Mouse (Mus musculus): ENCODE measurements around the gene Gsdma. TPM values are rescaled to one million over a fixed set of nuclear protein-coding genes. Genes with fewer than 3 reads are reported as not detected.

Gsdma gene
- polyA plus RNA-seq, 1 experiment = not detected

DNA sequence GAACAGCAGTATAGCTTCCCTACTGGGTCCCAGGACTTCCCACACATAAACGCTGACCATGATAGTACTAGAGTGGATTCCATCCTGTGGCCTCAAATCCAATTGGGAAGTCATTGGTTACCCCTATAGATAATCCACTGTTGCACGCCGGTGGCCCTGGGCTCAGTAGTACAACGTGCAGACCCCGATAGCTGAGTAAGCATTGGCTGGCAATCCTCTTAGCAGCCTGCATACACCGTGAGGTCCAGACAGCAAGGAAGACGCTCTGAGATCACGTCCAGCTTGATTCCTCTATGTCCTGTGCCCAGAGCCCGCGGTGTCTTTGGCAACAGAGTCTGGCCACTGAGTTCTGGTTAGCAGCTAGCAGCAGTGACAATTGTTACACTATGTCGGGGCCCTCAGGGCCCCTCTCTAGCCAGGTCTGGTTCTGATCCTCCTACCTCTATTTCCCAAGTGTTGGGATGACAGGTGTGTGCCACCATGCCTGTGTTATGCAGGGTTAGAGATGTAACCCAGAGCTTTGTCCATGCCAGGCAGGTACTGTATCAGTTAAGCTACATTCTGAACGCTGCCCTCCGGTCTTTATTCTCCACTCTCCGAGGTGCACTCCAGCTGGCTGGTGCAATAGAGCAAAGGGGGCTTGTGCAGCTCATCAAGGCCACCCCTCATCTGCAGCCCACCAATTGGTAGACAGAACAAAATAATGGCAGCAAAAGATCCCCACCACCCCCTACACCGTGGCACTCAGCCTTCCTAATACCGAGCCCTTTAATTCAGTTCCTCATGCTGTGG lies 34.9 kb downstream of the Gsdma start:
- H3K79me2 ChIP-seq (ENCODE audit: control insufficient read depth, insufficient read depth) = no peaks in the 10 kb centered on the region
- no peaks in the 10 kb centered on the region for H3K79me3 ChIP-seq (ENCODE audit: low read depth)
- H3K36me3 ChIP-seq (ENCODE audit: control insufficient read depth, insufficient read depth) = peaks cover 24% of the 10 kb centered on the region
- no peak overlapping the region for H3ac ChIP-seq (ENCODE audit: control insufficient read depth, insufficient read length, low read depth)
- TF ChIP-seq MYOG (IDR thresholded peaks at IDR 0.05; ENCODE audit: control insufficient read depth, extremely low read depth, insufficient read length) (no peak), MAX (IDR thresholded peaks at IDR 0.05) (no peak), CTCF (IDR thresholded peaks at IDR 0.05; ENCODE audit: control insufficient read depth, insufficient read depth, insufficient read length) (no peak), USF1 (IDR thresholded peaks at IDR 0.05; ENCODE audit: low read depth) (no peak), FOSL1 (IDR thresholded peaks at IDR 0.05; ENCODE audit: insufficient read depth, low read length, poor library complexity, severe bottlenecking) (no peak), MYOD1 (IDR thresholded peaks at IDR 0.05; ENCODE audit: control insufficient read depth, insufficient read length, low read depth) (no peak), CEBPB (IDR thresholded peaks at IDR 0.05; ENCODE audit: low read depth) (no peak)
- H3K27me3 ChIP-seq (ENCODE audit: control insufficient read depth, insufficient read depth, insufficient read length) = no peaks in the 10 kb centered on the region
- no peak overlapping the region for H3K4me3 ChIP-seq (ENCODE audit: insufficient read depth, poor library complexity, severe bottlenecking)

DNA sequence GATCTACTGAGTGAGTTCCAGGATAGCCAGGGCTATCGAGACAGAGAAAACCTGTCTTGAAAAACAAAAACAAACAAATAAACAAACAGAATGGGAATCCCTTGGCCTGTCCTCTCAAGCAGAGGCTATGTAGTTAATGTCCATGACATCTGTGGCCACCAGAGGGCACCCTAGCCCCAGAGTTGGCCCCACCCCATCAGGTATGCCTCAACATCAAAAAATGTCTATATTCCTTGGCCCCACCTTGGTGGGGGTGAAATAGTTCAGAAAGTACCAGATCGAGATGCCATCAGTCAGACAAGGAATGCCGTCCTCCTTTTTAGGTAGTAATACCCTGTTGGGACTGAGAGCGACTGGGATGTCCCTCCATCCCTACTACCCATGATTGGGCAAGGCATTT lies 35.8 kb downstream of the Gsdma start:
- no peaks in the 10 kb centered on the region for H3K79me3 ChIP-seq (ENCODE audit: low read depth)
- no peak overlapping the region for H3ac ChIP-seq (ENCODE audit: control insufficient read depth, insufficient read length, low read depth)
- H3K27me3 ChIP-seq (ENCODE audit: control insufficient read depth, insufficient read depth, insufficient read length) = no peaks in the 10 kb centered on the region
- peaks cover 21% of the 10 kb centered on the region for H3K36me3 ChIP-seq (ENCODE audit: control insufficient read depth, insufficient read depth)
- H3K79me2 ChIP-seq (ENCODE audit: control insufficient read depth, insufficient read depth) = no peaks in the 10 kb centered on the region
- peak; percentile 70 for TF ChIP-seq CTCF (IDR thresholded peaks at IDR 0.05; ENCODE audit: control insufficient read depth, insufficient read depth, insufficient read length)
- TF ChIP-seq CEBPB (IDR thresholded peaks at IDR 0.05; ENCODE audit: low read depth) = no peak
- no peak overlapping the region for H3K4me3 ChIP-seq (ENCODE audit: insufficient read depth, poor library complexity, severe bottlenecking)

DNA sequence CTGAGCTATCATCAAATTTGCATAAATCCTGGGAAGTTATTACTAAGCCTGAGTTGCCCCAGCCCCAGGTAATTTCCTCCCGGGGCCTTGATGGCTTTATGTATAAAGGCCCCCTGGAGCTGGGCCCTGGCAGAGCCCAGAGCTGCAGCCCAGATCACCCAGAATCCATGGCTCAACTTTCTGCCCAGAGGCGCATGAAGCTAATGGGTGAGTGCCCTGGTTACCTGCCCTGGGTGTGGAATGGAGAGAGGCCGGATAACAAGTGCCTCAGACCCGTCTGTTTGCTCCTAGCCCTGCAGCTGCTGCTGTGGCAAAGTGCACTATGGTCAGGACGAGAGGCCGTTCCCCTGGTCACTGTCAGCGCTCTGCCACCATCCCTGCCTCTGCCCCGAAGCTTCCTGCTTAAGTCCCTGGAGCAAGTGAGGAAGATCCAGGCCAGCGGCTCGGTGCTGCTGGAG lies 37.1 kb downstream of the Gsdma start, which contains the start of gene Csf3:
Csf3 (plus strand) TSS at position 51 of the 458 bp plus-strand sequence.
- TF ChIP-seq MYOG (IDR thresholded peaks at IDR 0.05; ENCODE audit: control insufficient read depth, extremely low read depth, insufficient read length) = no peak
- TF ChIP-seq MAX (IDR thresholded peaks at IDR 0.05) = no peak
- no peak for TF ChIP-seq FOSL1 (IDR thresholded peaks at IDR 0.05; ENCODE audit: insufficient read depth, low read length, poor library complexity, severe bottlenecking)
- TF ChIP-seq CEBPB (IDR thresholded peaks at IDR 0.05; ENCODE audit: low read depth) = no peak
- TF ChIP-seq MYOD1 (IDR thresholded peaks at IDR 0.05; ENCODE audit: control insufficient read depth, insufficient read length, low read depth) = no peak
- no peak for TF ChIP-seq CTCF (IDR thresholded peaks at IDR 0.05; ENCODE audit: control insufficient read depth, insufficient read depth, insufficient read length)
- no peak for TF ChIP-seq USF1 (IDR thresholded peaks at IDR 0.05; ENCODE audit: low read depth)
- Histone ChIP-seq H3K36me3 (ENCODE audit: control insufficient read depth, insufficient read depth) (peaks cover 13% of the 10 kb centered on the region), H3K4me3 (ENCODE audit: insufficient read depth, poor library complexity, severe bottlenecking) (no peak within 1 kb of the TSS), H3K27me3 (ENCODE audit: control insufficient read depth, insufficient read depth, insufficient read length) (no peaks in the 10 kb centered on the region), H3ac (ENCODE audit: control insufficient read depth, insufficient read length, low read depth) (peak within 1 kb of the TSS; percentile 6), H3K79me3 (ENCODE audit: low read depth) (no peaks in the 10 kb centered on the region), H3K79me2 (ENCODE audit: control insufficient read depth, insufficient read depth) (no peaks in the 10 kb centered on the region)

DNA sequence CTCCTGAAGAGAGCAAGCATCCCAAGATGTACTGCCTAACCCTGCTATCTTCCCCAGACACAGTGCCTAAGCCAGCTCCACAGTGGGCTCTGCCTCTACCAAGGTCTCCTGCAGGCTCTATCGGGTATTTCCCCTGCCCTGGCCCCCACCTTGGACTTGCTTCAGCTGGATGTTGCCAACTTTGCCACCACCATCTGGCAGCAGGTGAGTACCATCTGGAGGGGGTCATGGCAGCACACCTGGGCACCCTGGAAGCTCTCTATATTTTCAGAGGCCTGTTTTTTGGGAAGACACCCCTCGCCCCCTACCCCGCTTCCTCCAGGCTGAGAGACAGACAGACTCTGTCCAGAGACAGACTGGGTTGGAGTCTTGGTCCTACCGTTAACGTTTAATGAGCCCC lies 38.2 kb downstream of the Gsdma start:
- peaks cover 17% of the 10 kb centered on the region for H3K36me3 ChIP-seq (ENCODE audit: control insufficient read depth, insufficient read depth)
- TF ChIP-seq MYOG (IDR thresholded peaks at IDR 0.05; ENCODE audit: control insufficient read depth, extremely low read depth, insufficient read length) = no peak
- no peak for TF ChIP-seq CEBPB (IDR thresholded peaks at IDR 0.05; ENCODE audit: low read depth)
- TF ChIP-seq FOSL1 (IDR thresholded peaks at IDR 0.05; ENCODE audit: insufficient read depth, low read length, poor library complexity, severe bottlenecking) = no peak
- no peak for TF ChIP-seq MYOD1 (IDR thresholded peaks at IDR 0.05; ENCODE audit: control insufficient read depth, insufficient read length, low read depth)
- TF ChIP-seq USF1 (IDR thresholded peaks at IDR 0.05; ENCODE audit: low read depth) = no peak
- no peak for TF ChIP-seq MAX (IDR thresholded peaks at IDR 0.05)
- TF ChIP-seq CTCF (IDR thresholded peaks at IDR 0.05; ENCODE audit: control insufficient read depth, insufficient read depth, insufficient read length) = no peak
- H3ac ChIP-seq (ENCODE audit: control insufficient read depth, insufficient read length, low read depth) = no peak overlapping the region
- H3K27me3 ChIP-seq (ENCODE audit: control insufficient read depth, insufficient read depth, insufficient read length) = no peaks in the 10 kb centered on the region
- H3K4me3 ChIP-seq (ENCODE audit: insufficient read depth, poor library complexity, severe bottlenecking) = no peak overlapping the region
- H3K79me3 ChIP-seq (ENCODE audit: low read depth) = no peaks in the 10 kb centered on the region
- no peaks in the 10 kb centered on the region for H3K79me2 ChIP-seq (ENCODE audit: control insufficient read depth, insufficient read depth)

DNA sequence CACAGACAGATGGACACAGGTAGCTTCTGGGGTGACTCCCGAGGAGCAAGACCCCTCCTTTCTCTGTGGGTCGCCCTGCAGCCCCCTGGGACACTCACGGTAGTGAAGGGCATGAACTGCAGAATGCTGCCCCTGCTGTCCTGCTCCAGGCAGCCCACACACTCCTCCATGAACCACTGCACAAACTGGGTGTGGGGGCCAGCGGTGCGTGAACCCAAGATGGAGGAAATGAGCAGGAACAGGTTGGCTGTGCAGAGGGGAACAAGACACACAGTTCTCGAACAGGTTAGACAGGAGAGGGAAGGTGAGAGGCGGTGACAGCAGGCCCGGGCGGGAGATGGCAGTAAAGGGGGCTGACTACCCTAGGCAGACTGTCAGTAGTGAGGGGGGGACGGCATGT lies 40.9 kb downstream of the Gsdma start:
- H3K36me3 ChIP-seq (ENCODE audit: control insufficient read depth, insufficient read depth) = peaks cover 29% of the 10 kb centered on the region
- no peaks in the 10 kb centered on the region for H3K27me3 ChIP-seq (ENCODE audit: control insufficient read depth, insufficient read depth, insufficient read length)
- no peaks in the 10 kb centered on the region for H3K79me2 ChIP-seq (ENCODE audit: control insufficient read depth, insufficient read depth)
- no peak overlapping the region for H3K4me3 ChIP-seq (ENCODE audit: insufficient read depth, poor library complexity, severe bottlenecking)
- no peak overlapping the region for H3ac ChIP-seq (ENCODE audit: control insufficient read depth, insufficient read length, low read depth)
- no peak for TF ChIP-seq MYOG (IDR thresholded peaks at IDR 0.05; ENCODE audit: control insufficient read depth, extremely low read depth, insufficient read length)
- no peak for TF ChIP-seq MAX (IDR thresholded peaks at IDR 0.05)
- no peak for TF ChIP-seq MYOD1 (IDR thresholded peaks at IDR 0.05; ENCODE audit: control insufficient read depth, insufficient read length, low read depth)
- TF ChIP-seq FOSL1 (IDR thresholded peaks at IDR 0.05; ENCODE audit: insufficient read depth, low read length, poor library complexity, severe bottlenecking) = no peak
- TF ChIP-seq CEBPB (IDR thresholded peaks at IDR 0.05; ENCODE audit: low read depth) = no peak
- TF ChIP-seq USF1 (IDR thresholded peaks at IDR 0.05; ENCODE audit: low read depth) = no peak
- no peak for TF ChIP-seq CTCF (IDR thresholded peaks at IDR 0.05; ENCODE audit: control insufficient read depth, insufficient read depth, insufficient read length)
- no peaks in the 10 kb centered on the region for H3K79me3 ChIP-seq (ENCODE audit: low read depth)

Measured in C2C12 (cell line).